Mouse (Mus musculus): ENCODE results near the gene Sept9.

Sept9 gene

DNA sequence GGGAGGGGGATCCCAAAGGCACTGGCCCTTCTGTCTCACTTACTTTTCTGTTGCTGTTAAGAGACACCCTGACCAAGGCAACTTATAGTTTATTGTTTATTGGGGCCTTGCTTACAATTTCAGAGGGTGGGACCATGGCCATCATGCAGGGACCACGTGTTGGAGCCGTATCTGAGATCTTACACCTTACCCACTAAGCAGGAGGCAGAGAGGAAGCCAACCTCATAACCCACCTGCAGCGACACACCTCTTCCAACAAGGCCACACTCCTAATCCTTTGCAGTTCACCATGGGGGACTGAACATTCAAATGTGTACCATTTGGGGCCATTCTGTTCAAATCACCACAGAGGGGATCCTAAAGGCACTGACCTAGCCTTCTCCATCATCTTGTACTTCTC, 46.4 kb downstream of the Sept9 start:
- no peak for DNase-seq (ENCODE audit: low spot score in 2 of 2)

- DNase-seq (ENCODE audit: low spot score in 2 of 2): no peak
Measured at GRCm38 (mm10) chr11:117246286-117246685, 46.8 kb downstream of the Sept9 start.

DNA sequence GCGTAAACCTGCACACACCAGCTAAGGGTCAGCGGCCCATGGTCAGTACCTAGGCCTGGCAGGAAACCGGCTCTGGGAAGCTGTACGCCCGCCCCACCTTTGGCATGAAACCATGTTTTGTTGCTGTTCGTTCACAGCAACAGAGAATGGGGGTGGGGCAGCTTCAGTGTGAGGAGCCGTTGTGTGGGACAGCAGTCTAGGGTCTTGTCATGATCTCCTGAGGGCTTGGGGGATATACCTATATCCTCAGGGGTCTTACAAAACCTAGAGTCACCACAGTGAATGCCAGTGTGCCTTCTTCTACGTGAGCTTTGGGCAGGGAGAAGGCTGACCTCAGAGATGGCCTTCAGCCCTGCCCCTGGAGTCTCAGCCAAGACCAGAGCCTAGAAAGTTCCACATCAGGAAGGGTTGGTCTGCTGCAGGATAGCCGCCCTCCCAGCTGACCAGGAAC, 47.5 kb downstream of the Sept9 start:
- no peak for DNase-seq (ENCODE audit: low spot score in 2 of 2)

GRCm38 (mm10) chr11:117247541-117247940, 48.1 kb downstream of the Sept9 start:
- no peak for DNase-seq (ENCODE audit: low spot score in 2 of 2)

DNA sequence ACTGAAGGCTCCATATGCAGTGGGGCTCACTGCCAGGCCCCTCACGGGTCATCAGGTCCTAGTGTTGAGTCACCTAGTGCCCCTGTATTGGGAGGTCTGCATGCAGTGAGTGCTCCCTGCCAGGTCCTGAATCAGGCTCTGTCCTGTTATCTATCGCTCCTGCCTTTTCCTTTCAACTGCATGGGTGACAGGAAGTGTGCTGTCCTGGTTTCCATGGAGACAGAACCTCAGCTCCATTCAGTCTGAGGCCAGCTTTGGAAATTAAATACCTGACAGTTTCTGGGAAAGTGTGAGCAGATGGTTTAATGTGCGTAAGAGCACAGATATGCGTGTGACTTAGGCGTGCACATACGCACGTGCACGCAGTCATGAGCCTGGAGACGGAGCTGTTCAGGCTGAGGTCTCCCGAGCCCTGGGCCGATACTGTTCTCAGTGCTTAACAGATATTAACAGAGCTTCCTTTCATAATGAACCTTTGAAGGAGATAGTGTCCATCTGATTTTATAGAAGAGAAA, 49.3 kb downstream of the Sept9 start:
- DNase-seq (ENCODE audit: low spot score in 2 of 2): no peak

DNA sequence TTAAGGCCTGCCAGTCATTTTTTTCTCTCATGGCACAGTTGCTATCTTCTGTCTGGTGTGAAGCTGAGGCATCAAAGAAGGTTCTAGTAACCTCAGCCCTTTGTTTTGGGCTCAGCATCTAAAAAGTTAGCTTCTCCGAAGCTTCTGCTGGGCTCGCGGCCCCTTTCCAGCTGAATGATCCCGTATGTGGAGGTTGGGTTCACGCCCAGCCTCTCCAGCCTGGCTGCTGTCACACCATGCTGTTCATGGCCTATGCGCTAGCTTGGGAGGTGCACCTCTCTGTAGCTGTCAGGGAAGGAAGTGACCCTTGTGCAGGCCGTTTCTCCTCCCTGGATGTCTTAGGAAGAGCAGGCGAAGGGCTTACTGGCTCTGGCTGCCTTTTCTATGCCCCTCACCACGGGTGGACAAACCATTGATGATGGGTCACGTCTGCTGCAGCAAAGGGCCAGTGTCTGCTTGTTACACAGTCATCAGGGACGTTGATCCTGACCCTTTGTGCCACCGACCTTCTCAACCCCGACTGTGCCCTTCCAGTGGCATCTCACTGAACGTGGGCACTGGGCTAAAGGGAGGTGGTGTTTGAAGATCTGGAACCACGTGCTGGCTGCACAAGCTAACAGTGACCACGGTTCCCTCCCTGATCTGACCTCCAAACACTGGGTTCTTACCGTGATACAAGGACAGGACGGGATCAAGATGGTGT, 50.0 kb downstream of the Sept9 start:
- DNase-seq (ENCODE audit: low spot score in 2 of 2): no peak

DNA sequence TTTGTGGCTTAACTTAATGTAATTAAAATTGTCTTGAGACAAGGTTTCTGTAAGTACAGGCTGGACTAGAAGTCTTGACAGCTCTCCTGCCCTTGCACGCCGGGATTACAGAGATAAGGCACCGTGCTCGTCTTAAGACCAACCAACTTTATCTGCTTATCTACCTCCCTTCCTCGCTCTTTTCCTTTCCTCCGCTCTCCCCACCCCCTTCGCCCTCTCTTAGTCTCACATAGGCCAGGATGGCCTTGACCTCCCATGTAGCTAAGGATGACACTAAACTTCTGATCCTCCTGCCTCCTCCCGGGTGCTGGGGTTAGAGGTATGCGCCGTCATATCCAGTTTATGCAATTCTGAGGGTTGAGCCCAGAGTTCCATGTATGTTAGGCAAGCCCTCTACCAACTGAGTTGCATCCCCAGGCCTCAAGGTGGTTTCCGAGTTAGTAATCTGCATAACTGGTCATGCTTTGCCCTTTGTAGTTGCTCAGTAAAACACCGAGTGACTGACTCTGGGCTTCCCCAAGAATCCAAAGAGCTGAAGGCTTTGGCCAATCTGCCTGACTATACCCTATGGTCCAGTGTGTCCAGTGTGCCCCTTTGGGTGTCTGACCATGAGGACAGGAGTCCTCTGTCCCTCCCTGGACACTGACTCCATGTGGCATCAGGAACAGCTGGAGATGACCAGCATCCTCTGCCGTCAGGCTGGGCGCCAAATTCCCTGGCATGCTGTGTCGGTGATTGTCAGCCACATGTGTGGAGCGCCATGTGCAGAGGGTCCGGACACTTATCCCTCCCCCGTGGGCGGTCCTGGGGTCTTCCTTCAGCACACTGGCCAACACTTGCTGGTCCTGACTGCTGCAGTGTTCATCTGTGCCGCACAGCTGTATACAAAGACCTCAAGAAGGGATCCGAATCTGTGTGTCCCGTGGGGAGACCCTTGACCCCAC, 50.8 kb downstream of the Sept9 start:
- no peak for DNase-seq (ENCODE audit: low spot score in 2 of 2)

GRCm38 (mm10) chr11:117251755-117252154, 52.3 kb downstream of the Sept9 start:
- DNase-seq (ENCODE audit: low spot score in 2 of 2): no peak

DNA sequence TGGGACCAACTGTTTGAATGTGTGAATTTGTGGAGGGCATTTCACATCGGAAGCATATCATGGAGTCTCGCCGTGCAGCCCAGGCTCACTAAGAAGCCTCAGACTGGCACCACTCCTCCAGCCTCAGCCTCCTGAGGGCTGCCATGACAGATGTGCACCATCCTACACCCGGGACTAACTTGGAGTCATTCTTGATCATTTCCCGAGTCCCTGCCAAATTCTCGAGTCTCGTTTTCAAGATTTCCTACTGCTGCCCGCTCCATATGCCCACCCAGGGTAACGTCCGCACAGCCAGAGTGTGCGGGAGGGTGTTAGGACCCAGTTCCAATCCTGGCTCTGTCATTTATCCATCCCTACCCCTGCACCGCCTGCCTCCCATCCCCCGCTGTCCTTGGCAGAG, 53.4 kb downstream of the Sept9 start:
- DNase-seq (ENCODE audit: low spot score in 2 of 2): no peak

GRCm38 (mm10) chr11:117254161-117255107, 55.0 kb downstream of the Sept9 start:
- no peak for DNase-seq (ENCODE audit: low spot score in 2 of 2)

DNA sequence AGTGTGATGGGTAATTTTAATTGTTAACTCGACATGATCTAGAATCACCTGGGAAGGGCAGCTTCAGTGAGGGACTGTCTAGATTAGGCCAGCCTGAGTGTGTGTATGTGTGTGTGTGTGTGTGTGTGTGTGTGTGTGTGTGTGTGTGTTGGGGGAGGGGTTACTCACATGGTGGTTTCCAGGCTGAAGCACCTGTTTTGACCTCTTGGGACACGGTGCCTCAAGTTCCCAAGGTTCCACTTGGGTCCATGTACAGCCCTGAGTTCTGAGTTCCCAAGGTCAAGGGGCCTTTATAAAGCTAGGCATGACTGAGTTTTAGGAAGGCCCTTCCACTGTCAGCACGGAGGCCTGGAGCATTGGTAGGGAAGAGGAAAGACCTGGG, 55.6 kb downstream of the Sept9 start:
- DNase-seq (ENCODE audit: low spot score in 2 of 2): no peak

DNA sequence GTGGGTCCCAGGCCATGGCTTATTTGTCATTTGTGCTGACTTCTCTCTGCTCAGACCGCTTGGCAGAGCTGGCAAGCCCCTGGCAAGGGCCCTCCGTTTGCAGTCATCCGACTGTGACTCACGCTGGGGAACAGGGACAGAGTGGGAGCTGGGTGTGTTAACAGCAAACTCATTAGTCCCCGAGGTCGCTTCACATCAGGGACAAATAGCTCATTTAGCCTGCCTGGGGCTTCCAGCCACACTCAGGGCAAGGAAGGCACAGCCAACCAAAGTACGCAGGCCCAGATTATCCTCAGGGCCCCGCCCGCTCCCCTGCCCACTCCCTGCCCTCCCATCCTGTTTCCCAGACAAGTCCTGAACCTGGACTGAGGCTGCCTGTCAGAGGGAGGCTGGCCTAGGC, 56.6 kb downstream of the Sept9 start:
- DNase-seq (ENCODE audit: low spot score in 2 of 2): no peak

DNA sequence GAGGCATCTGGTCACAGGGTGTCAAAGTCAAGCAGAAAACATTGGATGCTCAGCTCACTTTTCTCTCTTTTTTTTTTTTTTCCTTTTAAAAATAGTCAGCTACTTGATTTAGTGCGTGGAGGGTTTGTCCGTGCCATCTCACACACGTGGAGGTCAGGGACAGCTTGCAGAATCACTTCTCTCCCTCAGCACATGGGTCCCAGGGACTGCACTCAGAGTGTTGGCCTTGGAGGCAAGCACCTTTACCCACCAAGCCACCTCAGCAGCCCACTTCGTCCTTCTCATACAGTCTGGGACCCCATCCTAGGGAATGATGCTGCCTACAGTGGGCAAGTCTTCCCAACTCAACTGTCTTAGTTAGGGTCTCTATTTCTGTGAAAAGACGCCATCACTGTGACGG, 57.4 kb downstream of the Sept9 start:
- DNase-seq (ENCODE audit: low spot score in 2 of 2): no peak

DNA sequence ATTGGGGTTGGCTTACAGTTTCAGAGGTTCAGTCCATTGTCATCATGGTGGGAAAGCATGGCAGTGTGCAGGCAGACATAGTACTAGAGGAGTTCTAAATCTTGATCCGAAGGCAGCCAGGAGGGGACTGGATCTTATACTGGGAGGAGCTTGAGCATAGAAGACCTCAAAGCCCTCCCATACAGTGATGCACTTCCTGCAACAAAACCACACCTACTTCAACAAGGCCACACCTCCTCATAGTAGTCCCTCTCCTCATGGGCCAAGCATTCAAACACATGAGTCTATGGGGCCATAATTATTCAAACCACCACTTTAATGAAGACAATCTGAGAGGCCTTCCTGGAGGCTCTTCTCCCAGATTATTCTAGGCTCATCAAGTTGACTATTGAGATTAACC, 57.8 kb downstream of the Sept9 start:
- no peak for DNase-seq (ENCODE audit: low spot score in 2 of 2)

DNA sequence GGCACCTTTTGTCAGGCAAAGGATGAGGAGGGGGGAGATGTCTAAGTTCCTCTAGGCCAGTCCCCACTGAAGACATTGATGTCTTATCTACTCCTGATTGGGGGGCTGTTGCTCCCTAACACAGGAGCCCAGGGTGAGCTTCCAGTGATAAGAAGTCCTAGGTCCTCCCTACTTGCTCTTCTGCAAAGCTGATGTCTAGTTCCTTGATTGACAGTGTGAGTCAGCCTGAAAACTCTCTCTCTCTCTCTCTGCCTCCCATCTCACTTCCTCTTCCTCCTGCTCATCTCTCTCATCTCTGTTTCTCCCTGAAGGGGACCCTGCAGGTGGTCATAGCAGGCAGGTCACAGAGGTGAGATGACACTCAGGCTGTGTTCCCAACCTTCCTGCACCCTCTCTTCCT, 58.4 kb downstream of the Sept9 start:
- no peak for DNase-seq (ENCODE audit: low spot score in 2 of 2)

DNA sequence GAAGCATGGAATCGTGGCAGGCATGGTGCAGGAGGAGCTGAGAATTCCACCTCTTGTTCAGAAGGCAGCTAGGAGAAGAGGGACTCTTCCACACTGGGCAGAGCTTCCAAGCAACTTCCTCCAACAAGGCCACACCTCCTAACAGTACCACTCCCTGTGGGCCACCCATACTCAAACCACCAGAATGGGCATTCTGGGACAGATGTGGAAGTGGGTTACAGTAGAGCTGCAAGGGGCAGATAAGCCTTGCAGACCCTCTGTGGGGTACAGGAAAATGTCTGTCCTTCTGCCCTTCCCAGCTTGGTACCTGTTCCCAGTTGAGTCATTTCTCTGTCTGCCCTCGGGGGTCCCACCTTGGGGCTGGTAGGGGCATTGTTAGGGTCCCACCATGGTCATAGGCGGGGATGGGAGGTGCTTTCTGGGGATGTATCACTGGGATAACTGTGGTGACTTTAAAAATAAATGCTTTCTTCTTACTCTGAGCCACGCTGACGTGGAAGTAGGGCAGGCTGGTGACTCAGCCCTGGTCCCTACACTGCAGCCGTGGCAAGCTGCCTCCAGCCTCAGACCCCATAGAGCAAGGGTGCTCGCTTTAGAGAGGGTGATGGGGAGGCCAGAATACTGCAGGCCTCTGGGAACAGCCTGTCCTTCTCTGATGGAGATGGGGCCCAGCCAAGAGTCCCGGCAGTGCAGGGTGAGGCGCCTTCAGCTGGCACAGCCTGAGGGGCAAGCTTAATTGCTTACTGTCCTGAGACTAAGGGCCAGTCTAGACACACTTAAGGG, 59.9 kb downstream of the Sept9 start:
- DNase-seq (ENCODE audit: low spot score in 2 of 2): no peak

DNA sequence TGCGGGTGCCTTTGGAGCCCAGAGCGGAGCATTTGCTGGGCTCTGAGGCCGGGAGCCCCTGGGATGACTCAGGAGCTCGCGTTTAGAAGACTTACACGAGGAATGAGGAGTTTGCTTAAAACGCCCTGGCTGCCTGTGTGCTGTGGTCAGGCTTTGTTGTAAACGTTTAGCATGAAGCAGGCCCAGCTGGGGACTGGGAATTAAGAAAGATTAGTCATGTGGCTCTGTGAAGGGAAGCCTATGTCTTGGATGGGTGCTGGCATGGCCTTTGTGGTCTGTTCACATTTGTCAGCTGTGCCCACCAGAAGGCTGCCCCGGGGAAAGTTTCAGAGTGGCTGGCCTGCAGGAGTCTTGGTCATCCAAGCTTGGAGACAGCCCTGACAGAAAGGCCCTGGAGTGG, 61.2 kb downstream of the Sept9 start:
- no peak for DNase-seq (ENCODE audit: low spot score in 2 of 2)

GRCm38 (mm10) chr11:117263096-117263808, 63.8 kb downstream of the Sept9 start:
- DNase-seq (ENCODE audit: low spot score in 2 of 2): no peak

DNA sequence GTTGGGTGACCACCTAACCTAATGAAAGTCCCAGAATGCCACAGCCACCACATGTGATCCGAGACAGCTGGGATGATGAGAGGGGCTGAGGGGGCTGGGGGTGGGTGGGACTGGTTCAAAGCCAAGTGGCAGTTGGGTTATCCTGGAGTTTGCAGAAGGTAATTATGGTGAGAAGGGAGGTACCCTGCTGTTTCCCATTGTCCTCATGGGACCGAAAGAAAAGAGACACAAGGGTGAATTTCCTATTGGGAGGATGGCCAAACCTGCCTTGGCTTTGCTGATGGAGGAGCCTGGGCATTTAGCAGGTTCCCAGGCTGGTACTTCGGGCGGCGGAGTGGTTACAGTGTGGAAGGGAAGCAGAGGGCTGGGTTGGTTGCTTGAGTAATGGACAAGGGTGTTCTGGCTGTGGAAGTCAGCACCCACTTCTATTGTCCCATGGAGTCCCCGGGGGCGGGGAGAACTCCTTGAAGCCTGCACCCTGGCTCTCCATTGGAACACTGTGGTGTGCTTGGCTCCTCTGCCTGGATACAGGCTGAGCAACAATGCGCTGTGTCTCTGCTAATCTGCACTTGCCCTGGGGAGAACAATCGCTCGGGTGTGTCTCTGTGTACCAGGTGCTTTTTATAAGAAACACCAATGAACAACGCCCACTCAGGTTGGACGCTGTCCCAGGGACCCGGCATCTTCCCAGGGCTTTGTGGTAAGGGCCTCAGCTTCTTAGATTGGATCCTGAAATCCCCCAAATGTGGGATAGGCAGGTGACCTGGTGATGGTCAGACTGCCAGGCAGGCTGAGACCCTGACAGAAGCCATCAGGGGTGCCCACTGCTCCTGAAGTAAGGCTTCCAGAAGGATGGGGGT, 64.9 kb downstream of the Sept9 start:
- DNase-seq (ENCODE audit: low spot score in 2 of 2): no peak

Data from frontal cortex, postnatal 10 days (tissue).